Mouse (Mus musculus): Measurements from ENCODE around the gene Dhx16. TPM values are rescaled to one million over a fixed set of nuclear protein-coding genes. Genes with fewer than 3 reads are reported as not detected.

The Dhx16 gene
- 46.5 and 51.2 TPM in 2 replicates for polyA plus RNA-seq (2014; fragmentation: Nextera tagmentation; extraction: Ambion mirVana)

- Histone ChIP-seq H3K4me2 (ENCODE audit: low read depth, severe bottlenecking) (peak within 1 kb of the TSS; percentile 74), H3K27me3 (ENCODE audit: control insufficient read depth, insufficient read depth, low read length) (no peaks in the 10 kb centered on the region), H3K27ac (replicated peaks; ENCODE audit: low read depth, low read length) (no peak within 1 kb of the TSS), H3K9me3 (ENCODE audit: control insufficient read depth, low read length) (no peaks in the 10 kb centered on the region), H3K4me3 (ENCODE audit: low read depth, low read length) (peak within 1 kb of the TSS; percentile 91), H3K36me3 (ENCODE audit: control insufficient read depth, insufficient read depth, low read length) (peaks cover 14% of the 10 kb centered on the region; the same call in 1 of the 2 replicates), H3K4me1 (ENCODE audit: control insufficient read depth, insufficient read depth, low read length) (no peaks in the 10 kb centered on the region), H3K9ac (ENCODE audit: low read length) (peak within 1 kb of the TSS; percentile 82)
- peak; percentile 98 for DNase-seq (ENCODE audit: low spot score)
- WGBS: 6% methylated on average over 66 of the region's 66 CpGs
- peak; percentile 90 for ATAC-seq (ENCODE audit: insufficient number of reproducible peaks, low FRiP score, low TSS enrichment, low read depth)
Observed at GRCm38 (mm10) chr17:35879245-35880057, at the start of gene Dhx16. TSS of gene Dhx16 (plus strand) at chr17:35879819.

- H3K9me3 ChIP-seq (ENCODE audit: control insufficient read depth, low read length): no peaks in the 10 kb centered on the region
- peaks cover 33% of the 10 kb centered on the region for H3K36me3 ChIP-seq (ENCODE audit: control insufficient read depth, insufficient read depth, low read length)
- no peak for ATAC-seq (ENCODE audit: insufficient number of reproducible peaks, low FRiP score, low TSS enrichment, low read depth)
- H3K4me1 ChIP-seq (ENCODE audit: control insufficient read depth, insufficient read depth, low read length): peaks cover 23% of the 10 kb centered on the region
- no peaks in the 10 kb centered on the region for H3K27me3 ChIP-seq (ENCODE audit: control insufficient read depth, insufficient read depth, low read length)
- 69% methylated on average over 8 of the region's 8 CpGs for WGBS
- H3K9ac ChIP-seq (ENCODE audit: low read length): no peak overlapping the region
- no peak overlapping the region for H3K4me2 ChIP-seq (ENCODE audit: low read depth, severe bottlenecking)
- H3K4me3 ChIP-seq (ENCODE audit: low read depth, low read length): no peak overlapping the region
- H3K27ac ChIP-seq (replicated peaks; ENCODE audit: low read depth, low read length): no peak overlapping the region
- DNase-seq (ENCODE audit: low spot score): peak; percentile 42
Observed at GRCm38 (mm10) chr17:35832400-35833238, 47.0 kb upstream of the Dhx16 start.

GRCm38 (mm10) chr17:35833239-35833751, 46.3 kb upstream of the Dhx16 start:
- no peak overlapping the region for H3K4me3 ChIP-seq (ENCODE audit: low read depth, low read length)
- no peaks in the 10 kb centered on the region for H3K27me3 ChIP-seq (ENCODE audit: control insufficient read depth, insufficient read depth, low read length)
- H3K4me1 ChIP-seq (ENCODE audit: control insufficient read depth, insufficient read depth, low read length): peaks cover 23% of the 10 kb centered on the region
- H3K4me2 ChIP-seq (ENCODE audit: low read depth, severe bottlenecking): no peak overlapping the region
- DNase-seq (ENCODE audit: low spot score) (peak; percentile 50), ATAC-seq (ENCODE audit: insufficient number of reproducible peaks, low FRiP score, low TSS enrichment, low read depth) (no peak)
- 19% methylated on average over 5 of the region's 5 CpGs for WGBS
- no peaks in the 10 kb centered on the region for H3K9me3 ChIP-seq (ENCODE audit: control insufficient read depth, low read length)
- H3K36me3 ChIP-seq (ENCODE audit: control insufficient read depth, insufficient read depth, low read length): peaks cover 29% of the 10 kb centered on the region
- no peak overlapping the region for H3K27ac ChIP-seq (replicated peaks; ENCODE audit: low read depth, low read length)
- no peak overlapping the region for H3K9ac ChIP-seq (ENCODE audit: low read length)

GRCm38 (mm10) chr17:35833894-35834293, 45.7 kb upstream of the Dhx16 start:
- Histone ChIP-seq H3K4me2 (ENCODE audit: low read depth, severe bottlenecking) (0 out of 2 replicates have a peak overlapping the region, but pooled peaks have one; percentile 15), H3K27me3 (ENCODE audit: control insufficient read depth, insufficient read depth, low read length) (no peaks in the 10 kb centered on the region), H3K9me3 (ENCODE audit: control insufficient read depth, low read length) (no peaks in the 10 kb centered on the region), H3K4me1 (ENCODE audit: control insufficient read depth, insufficient read depth, low read length) (peaks cover 23% of the 10 kb centered on the region), H3K27ac (replicated peaks; ENCODE audit: low read depth, low read length) (no peak overlapping the region), H3K36me3 (ENCODE audit: control insufficient read depth, insufficient read depth, low read length) (peaks cover 29% of the 10 kb centered on the region), H3K9ac (ENCODE audit: low read length) (no peak overlapping the region), H3K4me3 (ENCODE audit: low read depth, low read length) (no peak overlapping the region)
- ATAC-seq (ENCODE audit: insufficient number of reproducible peaks, low FRiP score, low TSS enrichment, low read depth) (no peak), DNase-seq (ENCODE audit: low spot score) (no peak)
- 65% methylated on average over 5 of the region's 5 CpGs for WGBS

- peaks cover 21% of the 10 kb centered on the region for H3K4me1 ChIP-seq (ENCODE audit: control insufficient read depth, insufficient read depth, low read length)
Observed at GRCm38 (mm10) chr17:35834696-35835422, 44.8 kb upstream of the Dhx16 start.

GRCm38 (mm10) chr17:35835424-35836140, 44.0 kb upstream of the Dhx16 start:
- Histone ChIP-seq H3K4me2 (ENCODE audit: low read depth, severe bottlenecking) (peak overlapping the region; percentile 73), H3K9ac (ENCODE audit: low read length) (peak overlapping the region; percentile 99; the same call in 1 of the 2 replicates), H3K4me3 (ENCODE audit: low read depth, low read length) (peak overlapping the region; percentile 60), H3K27ac (replicated peaks; ENCODE audit: low read depth, low read length) (no peak overlapping the region), H3K4me1 (ENCODE audit: control insufficient read depth, insufficient read depth, low read length) (peaks cover 16% of the 10 kb centered on the region), H3K36me3 (ENCODE audit: control insufficient read depth, insufficient read depth, low read length) (peaks cover 29% of the 10 kb centered on the region), H3K9me3 (ENCODE audit: control insufficient read depth, low read length) (no peaks in the 10 kb centered on the region), H3K27me3 (ENCODE audit: control insufficient read depth, insufficient read depth, low read length) (no peaks in the 10 kb centered on the region)
- no peak for DNase-seq (ENCODE audit: low spot score)
- 84% methylated on average over 26 of the region's 26 CpGs for whole genome bisulfite sequencing
- ATAC-seq (ENCODE audit: insufficient number of reproducible peaks, low FRiP score, low TSS enrichment, low read depth): no peak

More at GRCm38 (mm10) chr17:35834696-35835422, 44.8 kb upstream of the Dhx16 start:
- whole genome bisulfite sequencing: 76% methylated on average over 26 of the region's 26 CpGs
- Histone ChIP-seq H3K27ac (replicated peaks; ENCODE audit: low read depth, low read length) (no peak overlapping the region), H3K27me3 (ENCODE audit: control insufficient read depth, insufficient read depth, low read length) (no peaks in the 10 kb centered on the region), H3K9ac (ENCODE audit: low read length) (no peak overlapping the region; the same call in 1 of the 2 replicates), H3K36me3 (ENCODE audit: control insufficient read depth, insufficient read depth, low read length) (peaks cover 29% of the 10 kb centered on the region), H3K9me3 (ENCODE audit: control insufficient read depth, low read length) (no peaks in the 10 kb centered on the region), H3K4me2 (ENCODE audit: low read depth, severe bottlenecking) (peak overlapping the region; percentile 73), H3K4me3 (ENCODE audit: low read depth, low read length) (peak overlapping the region; percentile 60)
- ATAC-seq (ENCODE audit: insufficient number of reproducible peaks, low FRiP score, low TSS enrichment, low read depth) (no peak), DNase-seq (ENCODE audit: low spot score) (no peak)

- H3K9me3 ChIP-seq (ENCODE audit: control insufficient read depth, low read length): no peaks in the 10 kb centered on the region
- no peaks in the 10 kb centered on the region for H3K27me3 ChIP-seq (ENCODE audit: control insufficient read depth, insufficient read depth, low read length)
- 9% methylated on average over 24 of the region's 24 CpGs for WGBS
- DNase-seq (ENCODE audit: low spot score): peak; percentile 88
- peaks cover 16% of the 10 kb centered on the region for H3K4me1 ChIP-seq (ENCODE audit: control insufficient read depth, insufficient read depth, low read length)
- peak overlapping the region; percentile 99 for H3K9ac ChIP-seq (ENCODE audit: low read length)
- peak overlapping the region; percentile 60 for H3K4me3 ChIP-seq (ENCODE audit: low read depth, low read length)
- H3K36me3 ChIP-seq (ENCODE audit: control insufficient read depth, insufficient read depth, low read length): peaks cover 26% of the 10 kb centered on the region
- peak overlapping the region; percentile 96; the same call in 1 of the 2 replicates for H3K27ac ChIP-seq (replicated peaks; ENCODE audit: low read depth, low read length)
- H3K4me2 ChIP-seq (ENCODE audit: low read depth, severe bottlenecking): peak overlapping the region; percentile 73
- ATAC-seq (ENCODE audit: insufficient number of reproducible peaks, low FRiP score, low TSS enrichment, low read depth): no peak
Observed at GRCm38 (mm10) chr17:35836178-35836965, 43.2 kb upstream of the Dhx16 start.

All from limb, embryonic 11.5 days (tissue).